Mouse (Mus musculus) heart, embryonic 14.5 days (tissue): ENCODE measurements around the gene Pabpn1. TPM values are rescaled to one million over a fixed set of nuclear protein-coding genes. Genes with fewer than 3 reads are reported as not detected.
"Not testable (repeated sequence)": the region's sequence is repeated elsewhere in the genome, so short reads cannot be mapped to it uniquely, and the experiment has no call there.

Experiments
- ATAC-seq: fragments of 200-750 bp; cut with Nextera tagmentation; 2 replicates; pipeline ENCODE4 v1.8.0; 2017; ENCODE audit warnings: low read depth, moderate TSS enrichment; ENCODE audit not compliant: insufficient number of reproducible peaks, insufficient read depth, low FRiP score
- H3K27ac ChIP-seq, 2 experiments: fragments of 200-500 bp in 1 of 2; fragments of 300-500 bp in 1 of 2; sonication (generic) in 1 of 2; replicated peaks in 1 of 2; 2 replicates each; pipeline ENCODE4 v1.5.1; 2012 to 2014; ENCODE audit warnings: low read depth in 2 of 2, low read length in 2 of 2, control low read depth in 1 of 2, mild to moderate bottlenecking in 1 of 2, mixed read lengths in 1 of 2; ENCODE audit not compliant: control insufficient read depth in 1 of 2, insufficient read depth in 1 of 2
- H3K27me3 ChIP-seq: fragments of 300-500 bp; sonication (generic); 2 replicates; pipeline ENCODE4 v1.6.1; 2014; ENCODE audit warnings: mild to moderate bottlenecking, low read length, control low read depth; ENCODE audit not compliant: control insufficient read depth, insufficient read depth
- H3K36me3 ChIP-seq: fragments of 300-500 bp; sonication (generic); 2 replicates; pipeline ENCODE4 v1.6.1; 2014; ENCODE audit warnings: mild to moderate bottlenecking, control low read depth, low read length, mixed read lengths; ENCODE audit not compliant: control insufficient read depth, insufficient read depth
- H3K4me1 ChIP-seq, 2 experiments: fragments of 200-500 bp in 1 of 2; fragments of 300-500 bp in 1 of 2; sonication (generic) in 1 of 2; 2 replicates each; pipeline ENCODE4 v1.6.1; 2012 to 2014; ENCODE audit warnings: low read length in 2 of 2, control low read depth in 1 of 2, mixed read lengths in 1 of 2; ENCODE audit not compliant: control insufficient read depth in 2 of 2, insufficient read depth in 2 of 2
- H3K4me2 ChIP-seq: fragments of 300-500 bp; sonication (generic); 2 replicates; pipeline ENCODE4 v1.6.1; 2014; ENCODE audit warnings: mild to moderate bottlenecking, low read length
- H3K4me3 ChIP-seq, 2 experiments: fragments of 200-500 bp in 1 of 2; fragments of 300-500 bp in 1 of 2; sonication (generic) in 1 of 2; 2 replicates each; pipeline ENCODE4 v1.5.1; 2012 to 2014; ENCODE audit warnings: low read length in 2 of 2, mild to moderate bottlenecking in 2 of 2, control low read depth in 1 of 2, low read depth in 1 of 2, moderate library complexity in 1 of 2; ENCODE audit not compliant: control insufficient read depth in 1 of 2, insufficient read depth in 1 of 2
- H3K9ac ChIP-seq: fragments of 300-500 bp; sonication (generic); 2 replicates; pipeline ENCODE4 v1.6.1; 2014; ENCODE audit warnings: mild to moderate bottlenecking, low read length
- H3K9me3 ChIP-seq: fragments of 300-500 bp; sonication (generic); 2 replicates; pipeline ENCODE4 v1.6.1; 2016; ENCODE audit warnings: low read length, control low read depth; ENCODE audit not compliant: control insufficient read depth
- WGBS: fragments of 180-500 bp; shearing (Covaris S2); extraction: QIAGEN DNeasy Blood & Tissue Kit; methylation state at CpG from one replicate; pipeline ENCODE4 v1.1.7; 2014; 5-methylcytosine and 5-hydroxymethylcytosine counted together
- polyA plus RNA-seq: library from polyadenylated mRNA; unstranded; fragments of >200 nt; fragmentation: Nextera tagmentation; extraction: Ambion mirVana; gene quantifications from 2 replicates; pipeline ENCODE4 v1.2.1, GENCODE M21; 2014

Pabpn1 gene
- polyA plus RNA-seq, 1 experiment from 2014 or later, result 83.8 TPM

DNA sequence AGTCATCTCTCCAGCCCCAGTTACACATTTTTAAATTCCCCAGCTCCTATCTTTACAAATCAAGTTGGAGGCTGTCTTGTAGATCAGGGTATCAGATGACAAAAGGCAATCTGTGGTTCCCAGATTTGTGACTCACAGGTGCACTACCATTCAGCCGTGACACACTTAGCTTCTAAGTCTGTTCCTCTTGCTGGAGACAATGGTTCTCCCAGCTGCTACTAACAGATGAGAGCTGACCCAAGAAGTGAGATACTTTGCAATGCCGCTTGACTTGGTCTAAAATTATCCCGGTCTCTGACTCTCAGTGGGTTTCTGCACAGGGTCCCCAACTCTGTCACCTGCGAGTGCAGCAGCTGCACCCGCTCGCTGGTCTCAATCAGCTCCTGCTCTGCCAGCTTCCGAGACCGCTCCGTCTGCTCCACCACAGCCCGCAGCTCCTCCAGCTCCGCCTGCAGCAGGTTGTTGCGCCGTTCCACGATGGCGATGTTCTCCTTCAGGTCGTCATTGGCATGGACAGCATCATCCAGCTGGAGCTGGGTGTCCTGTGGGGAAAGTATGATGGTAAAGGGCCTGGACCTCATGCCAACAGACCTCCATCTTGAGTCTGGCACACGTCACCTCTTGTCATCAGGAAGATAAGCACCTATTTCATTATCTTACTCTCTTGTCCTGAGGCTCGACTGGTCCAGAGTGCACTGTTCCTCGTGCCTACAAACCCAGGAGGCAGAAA is 53.8 kb downstream of the Pabpn1 start:
- WGBS, result 34% methylated on average over 19 of the region's 19 CpGs
- H3K9ac ChIP-seq, result no peak overlapping the region
- no peak overlapping the region for H3K4me3 ChIP-seq
- no peaks in the 10 kb centered on the region for H3K9me3 ChIP-seq
- H3K36me3 ChIP-seq, result peaks cover 100% of the 10 kb centered on the region
- peaks cover 2 to 3% of the 10 kb centered on the region in 2 experiments; a peak in 1 of 4 replicates for H3K4me1 ChIP-seq
- H3K27ac ChIP-seq, result 0 out of 4 replicates have a peak overlapping the region, but pooled peaks of 1 of the 2 experiments have one; percentile 14
- no peak overlapping the region for H3K4me2 ChIP-seq
- no peak for ATAC-seq
- H3K27me3 ChIP-seq, result no peaks in the 10 kb centered on the region

DNA sequence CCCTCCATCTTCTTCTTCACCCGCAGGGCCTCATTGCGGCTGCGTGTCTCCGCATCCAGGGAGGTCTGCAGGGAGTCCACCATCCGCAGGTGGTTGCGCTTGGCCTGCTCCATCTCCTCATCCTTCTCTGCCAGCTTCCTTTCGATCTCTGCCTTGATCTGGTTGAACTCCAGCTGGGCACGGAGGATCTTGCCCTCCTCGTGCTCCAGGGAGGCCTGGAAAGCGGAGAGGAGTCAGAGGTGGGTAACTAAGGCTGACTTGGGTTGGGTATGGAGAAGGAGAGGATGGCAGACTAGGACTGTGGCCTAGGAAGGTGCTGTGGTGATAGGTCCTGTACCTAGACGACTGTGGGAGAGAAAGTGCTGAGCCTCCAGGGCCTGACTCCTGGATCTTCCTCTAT is 54.7 kb downstream of the Pabpn1 start:
- not testable (repeated sequence) for H3K9ac ChIP-seq, H3K27ac ChIP-seq, ATAC-seq, H3K4me1 ChIP-seq, H3K9me3 ChIP-seq, H3K27me3 ChIP-seq, H3K4me2 ChIP-seq, H3K4me3 ChIP-seq
- peaks cover 100% of the 10 kb centered on the region for H3K36me3 ChIP-seq
- 85% methylated on average over 11 of the region's 11 CpGs for WGBS

Other genes with a start within 250 kb of the Pabpn1 start
- 47.3 and 49.8 TPM in 2 replicates for gene 1700123O20Rik, start 206.3 kb upstream of the Pabpn1 start, polyA plus RNA-seq
- 69.1 and 81.1 TPM in 2 replicates for gene Acin1, start 205.6 kb upstream of the Pabpn1 start, polyA plus RNA-seq
- gene Gm29776, start 193.7 kb upstream of the Pabpn1 start, polyA plus RNA-seq, result 0.30 and 0.35 TPM in 2 replicates
- gene Cebpe, start 180.3 kb upstream of the Pabpn1 start, polyA plus RNA-seq, result not detected in 2 replicates
- 5.0 and 5.1 TPM in 2 replicates for gene Slc7a8, start 110.6 kb upstream of the Pabpn1 start, polyA plus RNA-seq
- not detected in 2 replicates for gene Rnf212b, start 78.4 kb upstream of the Pabpn1 start, polyA plus RNA-seq
- gene Homez, start 21.5 kb upstream of the Pabpn1 start, polyA plus RNA-seq, result 8.2 and 9.5 TPM in 2 replicates
- 1.7 and 1.9 TPM in 2 replicates for gene Ppp1r3e, start 14.9 kb upstream of the Pabpn1 start, polyA plus RNA-seq
- 3.0 and 4.3 TPM in 2 replicates for gene Bcl2l2, start 9.1 kb upstream of the Pabpn1 start, polyA plus RNA-seq
- gene Gm20521, start 9.1 kb upstream of the Pabpn1 start, polyA plus RNA-seq, result not detected in 2 replicates
- 18.5 and 25.6 TPM in 2 replicates for gene Slc22a17, start 20.6 kb downstream of the Pabpn1 start, polyA plus RNA-seq
- gene Efs, start 33.6 kb downstream of the Pabpn1 start, polyA plus RNA-seq, result 12.2 and 14.6 TPM in 2 replicates
- gene Il25, start 40.2 kb downstream of the Pabpn1 start, polyA plus RNA-seq, result not detected in 2 replicates
- gene Cmtm5, start 43.8 kb downstream of the Pabpn1 start, polyA plus RNA-seq, result 0.58 and 0.72 TPM in 2 replicates
- 2,542 and 2,728 TPM in 2 replicates for gene Myh6, start 74.4 kb downstream of the Pabpn1 start, polyA plus RNA-seq
- not detected in 2 replicates for gene Gm17428, start 84.4 kb downstream of the Pabpn1 start, polyA plus RNA-seq
- 5,319 and 5,796 TPM in 2 replicates for gene Myh7, start 102.1 kb downstream of the Pabpn1 start, polyA plus RNA-seq
- 53.8 and 54.9 TPM in 2 replicates for gene Ngdn, start 123.0 kb downstream of the Pabpn1 start, polyA plus RNA-seq
- gene Zfhx2, start 199.8 kb downstream of the Pabpn1 start, polyA plus RNA-seq, result 2.6 and 3.0 TPM in 2 replicates
- 12.8 and 15.1 TPM in 2 replicates for gene Thtpa, start 202.3 kb downstream of the Pabpn1 start, polyA plus RNA-seq
- 7.6 and 8.6 TPM in 2 replicates for gene Ap1g2, start 214.1 kb downstream of the Pabpn1 start, polyA plus RNA-seq
- gene Jph4, start 224.4 kb downstream of the Pabpn1 start, polyA plus RNA-seq, result 0.05 and 0.18 TPM in 2 replicates